Mouse (Mus musculus): ENCODE data around the gene Tmeff2. TPM values are rescaled to one million over a fixed set of nuclear protein-coding genes. Genes with fewer than 3 reads are reported as not detected.

Tmeff2 gene
- polyA plus RNA-seq, 1 experiment from 2014 or later: 6.3 TPM

DNA sequence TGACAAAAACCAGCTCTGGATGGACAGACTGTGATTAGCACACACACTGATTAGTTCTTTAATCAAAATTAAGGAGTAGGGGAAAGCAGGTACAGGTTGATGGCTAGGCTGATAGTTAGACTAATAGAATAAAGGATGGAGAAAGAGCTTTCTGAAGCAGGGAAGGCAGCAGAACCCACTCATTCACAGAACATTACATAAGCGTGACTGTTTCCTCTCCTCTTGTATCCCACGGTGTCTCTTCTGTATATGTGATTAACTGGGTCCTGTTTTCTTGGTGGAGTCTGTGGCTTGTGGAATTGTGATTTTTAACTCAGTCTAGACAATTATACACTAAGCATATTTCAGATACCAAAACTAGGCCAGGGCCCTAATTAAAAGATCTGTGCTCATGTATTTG lies 217.4 kb downstream of the Tmeff2 start:
- H3K27me3 ChIP-seq (ENCODE audit: control insufficient read depth, insufficient read depth, low read length): no peaks in the 10 kb centered on the region
- 71% methylated on average over 2 of the region's 2 CpGs for WGBS

DNA sequence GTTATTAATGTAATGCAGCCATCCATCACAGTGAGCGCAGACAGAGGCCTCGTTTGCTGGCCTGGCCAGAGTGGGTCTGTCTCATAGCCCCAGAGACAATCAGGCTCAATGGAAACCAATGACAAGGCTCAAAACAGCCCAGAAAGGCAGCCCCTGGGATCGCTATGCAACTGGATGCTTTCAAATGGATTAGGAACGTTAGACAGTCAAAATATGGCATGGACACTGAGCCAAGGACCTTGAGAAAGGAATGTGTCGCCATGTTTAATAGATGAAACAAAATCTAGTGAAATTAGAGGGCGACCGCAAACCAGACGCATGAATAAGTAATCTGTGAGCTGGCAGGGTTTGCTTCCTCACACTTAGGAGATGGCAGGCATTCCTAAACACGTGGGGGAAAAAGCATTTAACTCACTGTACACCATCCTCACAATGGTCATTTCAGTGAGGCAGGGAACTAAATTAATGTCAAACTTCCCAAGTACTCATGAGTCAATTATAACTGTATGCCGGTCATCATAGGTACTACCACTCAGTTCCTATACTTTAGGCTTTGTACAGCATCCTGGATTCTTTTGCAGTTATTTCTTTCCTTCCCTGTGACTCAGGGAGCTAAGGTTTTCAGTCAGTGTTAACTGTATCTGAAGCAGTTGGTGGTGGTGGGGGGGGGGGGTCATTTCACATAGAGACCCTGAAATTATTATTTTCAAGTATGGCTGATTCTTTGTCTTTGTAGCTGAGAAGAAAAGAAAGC lies 225.4 kb downstream of the Tmeff2 start:
- H3K27me3 ChIP-seq (ENCODE audit: control insufficient read depth, insufficient read depth, low read length): no peaks in the 10 kb centered on the region
- no peak overlapping the region for H3K9ac ChIP-seq (ENCODE audit: low read length)
- H3K4me3 ChIP-seq (replicated peaks; ENCODE audit: low read length): no peak overlapping the region
- H3K9me3 ChIP-seq (replicated peaks; ENCODE audit: control insufficient read depth, low read length): no peaks in the 10 kb centered on the region
- H3K36me3 ChIP-seq (ENCODE audit: control insufficient read depth, insufficient read depth, low read length): no peaks in the 10 kb centered on the region
- ATAC-seq (ENCODE audit: insufficient read depth, low FRiP score): no peak
- H3K4me2 ChIP-seq (ENCODE audit: low read depth, low read length): no peak overlapping the region
- WGBS: 56% methylated on average over 10 of the region's 10 CpGs
- H3K4me1 ChIP-seq (ENCODE audit: control insufficient read depth, insufficient read depth, low read length): no peaks in the 10 kb centered on the region
- no peak overlapping the region for H3K27ac ChIP-seq (ENCODE audit: low read length)

More for the DNA sequence above, 217.4 kb downstream of the Tmeff2 start:
- Histone ChIP-seq H3K4me1 (ENCODE audit: control insufficient read depth, insufficient read depth, low read length) (no peaks in the 10 kb centered on the region; the same call in 1 of the 2 replicates), H3K9ac (ENCODE audit: low read length) (no peak overlapping the region), H3K4me2 (ENCODE audit: low read depth, low read length) (no peak overlapping the region), H3K9me3 (replicated peaks; ENCODE audit: control insufficient read depth, low read length) (no peaks in the 10 kb centered on the region), H3K27ac (ENCODE audit: low read length) (no peak overlapping the region), H3K36me3 (ENCODE audit: control insufficient read depth, insufficient read depth, low read length) (no peaks in the 10 kb centered on the region), H3K4me3 (replicated peaks; ENCODE audit: low read length) (no peak overlapping the region)
- ATAC-seq (ENCODE audit: insufficient read depth, low FRiP score): no peak

DNA sequence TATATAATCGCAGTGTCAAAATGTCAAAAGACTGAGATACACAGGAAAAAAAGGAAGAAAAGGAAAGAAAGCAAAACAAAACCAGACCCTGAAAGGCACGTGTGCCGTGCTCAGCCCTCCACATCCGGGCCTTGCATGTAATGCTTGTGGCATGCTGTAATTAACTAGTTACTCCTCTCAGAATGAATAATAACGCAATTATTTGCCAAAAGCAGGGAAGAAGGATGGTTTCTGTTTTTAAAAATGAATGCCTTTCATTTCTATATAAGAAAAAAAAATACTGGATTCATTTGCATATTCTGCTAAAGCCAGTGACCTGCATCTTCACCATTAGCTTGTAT lies 225.9 kb downstream of the Tmeff2 start:
- no peaks in the 10 kb centered on the region for H3K36me3 ChIP-seq (ENCODE audit: control insufficient read depth, insufficient read depth, low read length)
- no peak overlapping the region for H3K4me3 ChIP-seq (replicated peaks; ENCODE audit: low read length)
- H3K27ac ChIP-seq (ENCODE audit: low read length): no peak overlapping the region
- no peaks in the 10 kb centered on the region for H3K4me1 ChIP-seq (ENCODE audit: control insufficient read depth, insufficient read depth, low read length)
- no peak for ATAC-seq (ENCODE audit: insufficient read depth, low FRiP score)
- H3K4me2 ChIP-seq (ENCODE audit: low read depth, low read length): no peak overlapping the region
- H3K9ac ChIP-seq (ENCODE audit: low read length): no peak overlapping the region
- no peaks in the 10 kb centered on the region for H3K9me3 ChIP-seq (replicated peaks; ENCODE audit: control insufficient read depth, low read length)
- 66% methylated on average over 5 of the region's 5 CpGs for WGBS
- H3K27me3 ChIP-seq (ENCODE audit: control insufficient read depth, insufficient read depth, low read length): no peaks in the 10 kb centered on the region

GRCm38 (mm10) chr1:51136792-51137191 lies 236.3 kb downstream of the Tmeff2 start:
- no peaks in the 10 kb centered on the region for H3K36me3 ChIP-seq (ENCODE audit: control insufficient read depth, insufficient read depth, low read length)
- H3K9me3 ChIP-seq (replicated peaks; ENCODE audit: control insufficient read depth, low read length): no peaks in the 10 kb centered on the region
- H3K27me3 ChIP-seq (ENCODE audit: control insufficient read depth, insufficient read depth, low read length): no peaks in the 10 kb centered on the region
- no peak overlapping the region for H3K4me3 ChIP-seq (replicated peaks; ENCODE audit: low read length)
- 11% methylated on average over 2 of the region's 2 CpGs for WGBS
- H3K27ac ChIP-seq (ENCODE audit: low read length): no peak overlapping the region
- ATAC-seq (ENCODE audit: insufficient read depth, low FRiP score): no peak
- H3K9ac ChIP-seq (ENCODE audit: low read length): no peak overlapping the region
- H3K4me2 ChIP-seq (ENCODE audit: low read depth, low read length): no peak overlapping the region
- H3K4me1 ChIP-seq (ENCODE audit: control insufficient read depth, insufficient read depth, low read length): no peaks in the 10 kb centered on the region

DNA sequence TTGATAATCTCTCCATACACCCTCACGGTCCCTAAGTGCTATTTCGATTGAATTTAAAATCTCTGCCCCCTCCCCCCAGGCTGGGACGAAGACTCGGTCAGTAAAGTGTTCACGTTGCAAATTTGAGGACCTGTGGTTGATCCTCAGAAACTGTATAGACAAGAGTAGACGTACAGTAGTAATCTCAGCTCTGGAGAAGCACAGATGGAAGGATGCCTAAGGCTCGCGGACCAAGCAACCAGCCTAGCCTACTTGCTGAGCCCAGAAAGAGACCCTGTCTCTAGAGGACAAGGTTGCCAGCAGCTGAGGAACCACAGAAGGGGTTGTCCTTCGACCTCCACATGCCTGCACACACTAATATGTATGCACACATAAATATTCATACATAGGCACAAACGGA lies 239.2 kb downstream of the Tmeff2 start:
- H3K4me1 ChIP-seq (ENCODE audit: control insufficient read depth, insufficient read depth, low read length): no peaks in the 10 kb centered on the region
- no peaks in the 10 kb centered on the region for H3K27me3 ChIP-seq (ENCODE audit: control insufficient read depth, insufficient read depth, low read length)
- ATAC-seq (ENCODE audit: insufficient read depth, low FRiP score): no peak
- H3K27ac ChIP-seq (ENCODE audit: low read length): no peak overlapping the region
- no peaks in the 10 kb centered on the region for H3K36me3 ChIP-seq (ENCODE audit: control insufficient read depth, insufficient read depth, low read length)
- no peak overlapping the region for H3K9ac ChIP-seq (ENCODE audit: low read length)
- no peak overlapping the region for H3K4me3 ChIP-seq (replicated peaks; ENCODE audit: low read length)
- H3K9me3 ChIP-seq (replicated peaks; ENCODE audit: control insufficient read depth, low read length): no peaks in the 10 kb centered on the region
- WGBS: 83% methylated on average over 10 of the region's 10 CpGs
- no peak overlapping the region for H3K4me2 ChIP-seq (ENCODE audit: low read depth, low read length)

DNA sequence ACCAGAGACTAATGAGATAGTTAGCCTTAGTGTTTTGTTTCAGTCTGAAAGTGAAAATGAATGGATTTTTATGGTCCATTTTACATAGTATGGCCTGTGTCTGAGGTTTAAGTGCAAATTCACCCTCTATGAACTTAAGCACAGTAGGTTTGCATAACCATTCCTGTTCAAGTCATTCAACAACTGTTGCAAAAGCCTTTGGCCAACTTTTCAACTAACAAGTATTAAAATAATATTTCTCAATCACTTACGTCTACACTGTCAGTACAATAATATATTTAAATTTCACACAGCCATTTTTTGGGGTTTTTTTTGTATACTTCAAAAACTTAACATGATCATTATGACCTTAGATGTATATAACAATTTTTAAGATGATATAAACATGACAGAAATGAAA lies 240.9 kb downstream of the Tmeff2 start:
- ATAC-seq (ENCODE audit: insufficient read depth, low FRiP score): no peak
- 84% methylated on average over 1 of the region's 1 CpGs for WGBS

DNA sequence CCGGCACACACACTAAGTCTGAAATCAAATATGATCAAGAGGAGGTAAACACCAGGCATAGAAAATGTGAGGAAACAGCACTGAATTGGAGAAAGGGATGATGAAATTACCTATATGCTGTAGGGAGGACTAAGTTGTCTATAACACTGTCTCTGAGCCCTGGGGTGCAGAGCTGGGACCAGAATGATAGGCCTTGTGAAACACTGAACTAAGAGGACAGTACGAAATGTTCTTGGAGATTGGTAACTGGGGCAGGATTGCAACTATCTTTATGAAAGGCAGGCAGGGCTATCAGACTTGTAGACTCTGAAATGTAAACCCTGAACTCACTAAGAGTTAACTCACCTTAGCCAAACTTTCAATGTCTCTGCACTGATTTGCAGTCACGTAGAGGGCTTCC lies 242.3 kb downstream of the Tmeff2 start:
- H3K4me3 ChIP-seq (replicated peaks; ENCODE audit: low read length): no peak overlapping the region
- WGBS: 79% methylated on average over 3 of the region's 3 CpGs
- no peak for ATAC-seq (ENCODE audit: insufficient read depth, low FRiP score)
- no peaks in the 10 kb centered on the region for H3K27me3 ChIP-seq (ENCODE audit: control insufficient read depth, insufficient read depth, low read length)
- H3K27ac ChIP-seq (ENCODE audit: low read length): no peak overlapping the region
- no peaks in the 10 kb centered on the region for H3K9me3 ChIP-seq (replicated peaks; ENCODE audit: control insufficient read depth, low read length)
- H3K9ac ChIP-seq (ENCODE audit: low read length): no peak overlapping the region
- H3K4me1 ChIP-seq (ENCODE audit: control insufficient read depth, insufficient read depth, low read length): no peaks in the 10 kb centered on the region
- no peaks in the 10 kb centered on the region for H3K36me3 ChIP-seq (ENCODE audit: control insufficient read depth, insufficient read depth, low read length)
- H3K4me2 ChIP-seq (ENCODE audit: low read depth, low read length): no peak overlapping the region

More for the DNA sequence above, 240.9 kb downstream of the Tmeff2 start:
- H3K9me3 ChIP-seq (replicated peaks; ENCODE audit: control insufficient read depth, low read length): no peaks in the 10 kb centered on the region
- H3K9ac ChIP-seq (ENCODE audit: low read length): no peak overlapping the region
- H3K27ac ChIP-seq (ENCODE audit: low read length): no peak overlapping the region
- H3K4me1 ChIP-seq (ENCODE audit: control insufficient read depth, insufficient read depth, low read length): no peaks in the 10 kb centered on the region
- H3K4me2 ChIP-seq (ENCODE audit: low read depth, low read length): no peak overlapping the region
- no peaks in the 10 kb centered on the region for H3K36me3 ChIP-seq (ENCODE audit: control insufficient read depth, insufficient read depth, low read length)
- H3K27me3 ChIP-seq (ENCODE audit: control insufficient read depth, insufficient read depth, low read length): no peaks in the 10 kb centered on the region
- no peak overlapping the region for H3K4me3 ChIP-seq (replicated peaks; ENCODE audit: low read length)

DNA sequence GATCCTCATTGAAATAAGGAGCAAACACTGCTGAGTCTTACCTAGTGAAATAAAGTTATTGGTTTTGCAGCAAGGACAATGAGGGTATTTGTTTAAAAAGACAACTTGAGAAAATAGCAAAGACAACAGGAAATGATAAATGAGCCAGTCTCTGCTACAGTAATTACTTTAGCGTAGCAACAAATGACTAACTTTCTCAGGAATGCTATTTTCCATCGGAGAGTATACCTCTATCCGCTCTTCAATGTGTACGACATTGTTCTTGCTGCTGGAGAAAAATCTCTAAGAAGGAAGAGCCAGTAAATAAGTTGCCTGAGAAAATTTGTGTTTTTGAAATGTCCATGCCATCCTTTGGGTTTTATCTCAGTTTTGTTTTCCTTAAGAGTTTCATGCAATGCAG lies 245.2 kb downstream of the Tmeff2 start:
- Histone ChIP-seq H3K4me3 (replicated peaks; ENCODE audit: low read length) (no peak overlapping the region), H3K9me3 (replicated peaks; ENCODE audit: control insufficient read depth, low read length) (no peaks in the 10 kb centered on the region), H3K27me3 (ENCODE audit: control insufficient read depth, insufficient read depth, low read length) (no peaks in the 10 kb centered on the region), H3K9ac (ENCODE audit: low read length) (no peak overlapping the region), H3K4me2 (ENCODE audit: low read depth, low read length) (no peak overlapping the region), H3K36me3 (ENCODE audit: control insufficient read depth, insufficient read depth, low read length) (no peaks in the 10 kb centered on the region), H3K4me1 (ENCODE audit: control insufficient read depth, insufficient read depth, low read length) (no peaks in the 10 kb centered on the region), H3K27ac (ENCODE audit: low read length) (no peak overlapping the region)
- ATAC-seq (ENCODE audit: insufficient read depth, low FRiP score): no peak
- WGBS: 56% methylated on average over 4 of the region's 4 CpGs

GRCm38 (mm10) chr1:51148481-51149137 lies 248.2 kb downstream of the Tmeff2 start:
- Histone ChIP-seq H3K4me3 (replicated peaks; ENCODE audit: low read length) (no peak overlapping the region), H3K9me3 (replicated peaks; ENCODE audit: control insufficient read depth, low read length) (no peaks in the 10 kb centered on the region), H3K9ac (ENCODE audit: low read length) (no peak overlapping the region), H3K4me1 (ENCODE audit: control insufficient read depth, insufficient read depth, low read length) (no peaks in the 10 kb centered on the region), H3K4me2 (ENCODE audit: low read depth, low read length) (no peak overlapping the region), H3K27me3 (ENCODE audit: control insufficient read depth, insufficient read depth, low read length) (no peaks in the 10 kb centered on the region), H3K36me3 (ENCODE audit: control insufficient read depth, insufficient read depth, low read length) (no peaks in the 10 kb centered on the region), H3K27ac (ENCODE audit: low read length) (no peak overlapping the region)
- ATAC-seq (ENCODE audit: insufficient read depth, low FRiP score): no peak
- WGBS: 36% methylated on average over 9 of the region's 9 CpGs
